Mouse (Mus musculus) neural tube, embryonic 15.5 days (tissue): ENCODE results near the gene Fcho2. TPM values are rescaled to one million over a fixed set of nuclear protein-coding genes. Genes with fewer than 3 reads are reported as not detected.

ENCODE experiments used
- ATAC-seq: fragments of 200-750 bp; cut with Nextera tagmentation; 2 replicates; pipeline ENCODE4 v1.8.0; 2017; ENCODE audit warnings: mild to moderate bottlenecking, moderate TSS enrichment, moderate library complexity; ENCODE audit not compliant: low FRiP score
- H3K27ac ChIP-seq: fragments of 300-500 bp; sonication (generic); replicated peaks from 2 replicates; pipeline ENCODE4 v1.5.1; 2015; ENCODE audit warnings: mild to moderate bottlenecking, inconsistent platforms
- H3K27me3 ChIP-seq: fragments of 300-500 bp; sonication (generic); replicated peaks from 2 replicates; pipeline ENCODE4 v1.6.1; 2015; ENCODE audit warnings: inconsistent platforms
- H3K36me3 ChIP-seq: fragments of 300-500 bp; sonication (generic); 2 replicates; pipeline ENCODE4 v1.6.1; 2015; ENCODE audit warnings: inconsistent platforms
- H3K4me1 ChIP-seq: fragments of 300-500 bp; sonication (generic); 2 replicates; pipeline ENCODE4 v1.6.1; 2015; ENCODE audit warnings: inconsistent platforms
- H3K4me2 ChIP-seq: fragments of 300-500 bp; sonication (generic); 2 replicates; pipeline ENCODE4 v1.6.1; 2015; ENCODE audit warnings: inconsistent platforms, mild to moderate bottlenecking, moderate library complexity
- H3K4me3 ChIP-seq: fragments of 300-500 bp; sonication (generic); replicated peaks from 2 replicates; pipeline ENCODE4 v1.5.1; 2015; ENCODE audit warnings: mild to moderate bottlenecking, inconsistent platforms
- H3K9ac ChIP-seq: fragments of 300-500 bp; sonication (generic); replicated peaks from 2 replicates; pipeline ENCODE4 v1.6.1; 2015; ENCODE audit warnings: mild to moderate bottlenecking, inconsistent platforms
- H3K9me3 ChIP-seq: fragments of 300-500 bp; sonication (generic); replicated peaks from 2 replicates; pipeline ENCODE4 v1.6.1; 2016; ENCODE audit warnings: inconsistent platforms
- WGBS: fragments of 180-500 bp; shearing (Covaris S2); methylation state at CpG from one replicate; pipeline ENCODE4 v1.1.7; 2015; ENCODE audit warnings: mixed read lengths; 5-methylcytosine and 5-hydroxymethylcytosine counted together
- polyA plus RNA-seq: library from polyadenylated mRNA; unstranded; fragments of >200 nt; fragmentation: Nextera tagmentation; extraction: Ambion mirVana; gene quantifications from 2 replicates; pipeline ENCODE4 v1.2.1, GENCODE M21; 2015

Gene Fcho2
- polyA plus RNA-seq, 1 experiment from 2014 or later, result 22.1 TPM

- 88% methylated on average over 8 of the region's 8 CpGs for WGBS
Observed at GRCm38 (mm10) chr13:98703786-98704185, 111.5 kb downstream of the Fcho2 start.

GRCm38 (mm10) chr13:98702361-98702760 is 112.9 kb downstream of the Fcho2 start:
- WGBS, result 94% methylated on average over 8 of the region's 8 CpGs
- H3K9ac ChIP-seq, result no peak overlapping the region

More at GRCm38 (mm10) chr13:98703786-98704185, 111.5 kb downstream of the Fcho2 start:
- no peak for ATAC-seq
- H3K27ac ChIP-seq, result no peak overlapping the region
- no peak overlapping the region for H3K9ac ChIP-seq
- H3K4me3 ChIP-seq, result no peak overlapping the region
- H3K36me3 ChIP-seq, result no peaks in the 10 kb centered on the region
- no peaks in the 10 kb centered on the region for H3K4me1 ChIP-seq
- no peaks in the 10 kb centered on the region for H3K27me3 ChIP-seq
- no peaks in the 10 kb centered on the region for H3K9me3 ChIP-seq
- no peak overlapping the region for H3K4me2 ChIP-seq

GRCm38 (mm10) chr13:98701309-98701675 is 114.0 kb downstream of the Fcho2 start:
- H3K9ac ChIP-seq, result no peak overlapping the region
- H3K4me3 ChIP-seq, result no peak overlapping the region
- ATAC-seq, result no peak
- no peak overlapping the region for H3K27ac ChIP-seq
- H3K9me3 ChIP-seq, result no peaks in the 10 kb centered on the region
- H3K27me3 ChIP-seq, result peaks cover 1% of the 10 kb centered on the region; the same call in 1 of the 2 replicates
- no peaks in the 10 kb centered on the region for H3K4me1 ChIP-seq
- no peaks in the 10 kb centered on the region for H3K36me3 ChIP-seq
- WGBS, result 90% methylated on average over 5 of the region's 5 CpGs
- no peak overlapping the region for H3K4me2 ChIP-seq

More at GRCm38 (mm10) chr13:98702361-98702760, 112.9 kb downstream of the Fcho2 start:
- Histone ChIP-seq H3K4me3 (no peak overlapping the region), H3K4me1 (no peaks in the 10 kb centered on the region), H3K27me3 (no peaks in the 10 kb centered on the region), H3K9me3 (no peaks in the 10 kb centered on the region), H3K4me2 (no peak overlapping the region), H3K27ac (no peak overlapping the region), H3K36me3 (no peaks in the 10 kb centered on the region)
- ATAC-seq, result no peak

DNA sequence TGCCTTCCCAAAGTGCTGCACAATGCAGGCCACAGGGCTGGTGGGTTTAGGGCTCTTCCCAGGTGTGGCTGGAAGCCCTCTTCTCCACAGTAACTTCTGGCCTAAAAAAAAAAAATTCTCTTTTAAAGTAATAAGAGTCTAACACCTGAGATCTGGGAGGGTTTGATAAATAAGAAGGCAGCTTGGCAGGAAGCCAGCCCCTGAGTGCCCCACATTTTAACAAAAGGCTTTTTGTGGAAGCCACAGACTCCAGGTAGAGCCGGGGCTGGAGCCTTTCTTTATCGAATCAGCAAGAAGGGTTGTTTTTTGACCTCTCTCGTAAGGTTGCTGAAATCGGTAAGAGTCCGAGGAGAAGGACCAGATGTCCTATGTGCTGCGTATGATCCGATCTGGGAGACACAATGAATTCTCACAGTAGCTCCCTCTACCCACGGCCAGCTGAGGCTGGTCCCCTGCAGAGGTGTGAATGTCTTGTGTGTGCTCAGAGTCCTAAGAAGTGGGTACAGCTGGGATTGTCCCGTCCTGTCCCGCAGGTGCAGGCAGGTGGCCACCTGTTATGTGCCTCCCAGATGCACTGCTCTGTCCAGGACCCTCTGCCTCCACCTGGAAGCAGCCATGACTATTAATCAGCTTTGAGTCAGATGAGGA is 114.5 kb downstream of the Fcho2 start:
- 72% methylated on average over 10 of the region's 10 CpGs for WGBS

GRCm38 (mm10) chr13:98699982-98700540 is 115.2 kb downstream of the Fcho2 start:
- peaks cover 14% of the 10 kb centered on the region for H3K27me3 ChIP-seq
- no peak overlapping the region for H3K9ac ChIP-seq
- H3K27ac ChIP-seq, result no peak overlapping the region
- peaks cover 2% of the 10 kb centered on the region for H3K4me1 ChIP-seq
- WGBS, result 85% methylated on average over 5 of the region's 5 CpGs
- H3K4me3 ChIP-seq, result no peak overlapping the region
- H3K9me3 ChIP-seq, result no peaks in the 10 kb centered on the region
- ATAC-seq, result no peak
- H3K36me3 ChIP-seq, result no peaks in the 10 kb centered on the region
- no peak overlapping the region for H3K4me2 ChIP-seq

More for the DNA sequence above, 114.5 kb downstream of the Fcho2 start:
- Histone ChIP-seq H3K4me3 (no peak overlapping the region), H3K27ac (no peak overlapping the region), H3K9me3 (no peaks in the 10 kb centered on the region), H3K4me2 (no peak overlapping the region), H3K27me3 (peaks cover 6% of the 10 kb centered on the region), H3K36me3 (no peaks in the 10 kb centered on the region), H3K9ac (no peak overlapping the region), H3K4me1 (no peaks in the 10 kb centered on the region)
- ATAC-seq, result no peak

DNA sequence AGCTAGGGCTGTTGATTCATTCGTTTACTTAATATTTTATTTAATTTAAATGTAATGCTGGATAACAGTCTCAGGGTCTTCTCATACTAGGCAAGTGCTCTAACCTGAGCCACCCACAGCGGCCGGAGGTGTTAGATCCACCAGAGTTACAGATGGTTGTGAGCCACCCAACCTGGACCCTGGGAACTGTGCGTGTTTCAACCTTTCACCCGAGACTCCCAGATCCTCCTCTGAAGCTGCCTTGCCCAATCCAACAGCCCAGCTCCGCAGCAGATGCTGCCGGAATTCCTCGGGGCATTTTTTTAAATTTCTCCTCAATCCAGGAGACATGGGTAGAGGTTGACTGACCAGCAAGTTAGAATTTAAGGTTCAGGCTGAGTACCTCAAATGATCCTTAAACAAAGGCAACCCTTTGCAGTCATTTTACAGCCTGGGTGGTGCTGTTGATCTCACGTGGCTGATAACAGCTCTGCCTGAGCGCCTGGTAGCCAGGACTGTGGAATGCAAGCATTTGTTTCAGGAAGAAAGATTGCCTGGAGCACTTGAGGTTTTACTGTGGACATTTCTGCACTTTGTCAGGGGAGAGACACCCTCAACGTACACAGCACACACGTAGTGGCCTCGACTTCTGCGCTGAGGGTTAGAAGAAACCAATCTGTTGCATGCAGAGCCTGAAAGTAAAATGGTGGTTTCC is 116.1 kb downstream of the Fcho2 start:
- Histone ChIP-seq H3K4me3 (no peak overlapping the region), H3K4me2 (no peak overlapping the region), H3K36me3 (no peaks in the 10 kb centered on the region), H3K27me3 (peaks cover 22% of the 10 kb centered on the region), H3K9ac (no peak overlapping the region), H3K4me1 (peaks cover 7% of the 10 kb centered on the region), H3K9me3 (no peaks in the 10 kb centered on the region), H3K27ac (no peak overlapping the region)
- no peak for ATAC-seq
- 50% methylated on average over 14 of the region's 14 CpGs for whole genome bisulfite sequencing

GRCm38 (mm10) chr13:98696716-98697115 is 118.5 kb downstream of the Fcho2 start:
- H3K36me3 ChIP-seq, result no peaks in the 10 kb centered on the region
- H3K27me3 ChIP-seq, result peaks cover 32% of the 10 kb centered on the region
- H3K27ac ChIP-seq, result no peak overlapping the region
- peaks cover 7% of the 10 kb centered on the region for H3K4me1 ChIP-seq
- no peak for ATAC-seq
- no peak overlapping the region for H3K4me2 ChIP-seq
- H3K9ac ChIP-seq, result no peak overlapping the region
- no peak overlapping the region for H3K4me3 ChIP-seq
- WGBS, result 93% methylated on average over 3 of the region's 3 CpGs
- no peaks in the 10 kb centered on the region for H3K9me3 ChIP-seq

DNA sequence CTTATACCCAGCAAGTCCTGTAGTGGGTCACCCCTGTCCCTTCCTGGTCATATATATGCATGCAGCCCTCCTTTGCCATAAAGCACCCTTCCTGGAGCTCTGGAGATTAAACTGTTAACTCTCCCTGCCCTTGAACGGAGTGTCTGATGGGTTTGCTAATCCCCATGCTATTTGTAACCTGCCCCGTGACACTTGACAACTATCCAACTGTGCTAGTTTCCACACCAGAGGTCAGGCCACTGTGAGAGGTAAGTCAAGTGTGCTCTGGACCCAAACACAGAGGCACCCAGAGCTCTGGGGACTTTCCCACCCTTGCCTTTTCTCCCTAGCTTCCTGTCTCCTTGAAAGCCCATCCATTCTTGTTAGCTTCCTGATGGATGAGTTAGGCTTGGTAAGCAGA is 119.7 kb downstream of the Fcho2 start:
- 43% methylated on average over 2 of the region's 2 CpGs for WGBS

GRCm38 (mm10) chr13:98694773-98695314 is 120.4 kb downstream of the Fcho2 start, which contains the start of gene Tmem171:
TSS of gene Tmem171 (minus strand) at chr13:98694834.
- WGBS, result 7% methylated on average over 44 of the region's 44 CpGs
- Histone ChIP-seq H3K9me3 (no peaks in the 10 kb centered on the region), H3K27ac (no peak within 1 kb of the TSS), H3K4me3 (peak within 1 kb of the TSS; percentile 37), H3K27me3 (peaks cover 32% of the 10 kb centered on the region), H3K36me3 (no peaks in the 10 kb centered on the region), H3K4me1 (peaks cover 7% of the 10 kb centered on the region), H3K9ac (peak within 1 kb of the TSS; percentile 34; the same call in 1 of the 2 replicates), H3K4me2 (peak within 1 kb of the TSS; percentile 72)
- no peak for ATAC-seq

More for the DNA sequence above, 119.7 kb downstream of the Fcho2 start:
- Histone ChIP-seq H3K9me3 (no peaks in the 10 kb centered on the region), H3K27me3 (peaks cover 32% of the 10 kb centered on the region), H3K4me3 (no peak overlapping the region), H3K4me2 (no peak overlapping the region), H3K27ac (no peak overlapping the region), H3K36me3 (no peaks in the 10 kb centered on the region), H3K9ac (no peak overlapping the region), H3K4me1 (peaks cover 7% of the 10 kb centered on the region)
- ATAC-seq, result no peak

- H3K36me3 ChIP-seq, result no peaks in the 10 kb centered on the region
- ATAC-seq, result no peak
- WGBS, result 88% methylated on average over 11 of the region's 11 CpGs
Observed at GRCm38 (mm10) chr13:98693316-98693715, 121.9 kb downstream of the Fcho2 start.

DNA sequence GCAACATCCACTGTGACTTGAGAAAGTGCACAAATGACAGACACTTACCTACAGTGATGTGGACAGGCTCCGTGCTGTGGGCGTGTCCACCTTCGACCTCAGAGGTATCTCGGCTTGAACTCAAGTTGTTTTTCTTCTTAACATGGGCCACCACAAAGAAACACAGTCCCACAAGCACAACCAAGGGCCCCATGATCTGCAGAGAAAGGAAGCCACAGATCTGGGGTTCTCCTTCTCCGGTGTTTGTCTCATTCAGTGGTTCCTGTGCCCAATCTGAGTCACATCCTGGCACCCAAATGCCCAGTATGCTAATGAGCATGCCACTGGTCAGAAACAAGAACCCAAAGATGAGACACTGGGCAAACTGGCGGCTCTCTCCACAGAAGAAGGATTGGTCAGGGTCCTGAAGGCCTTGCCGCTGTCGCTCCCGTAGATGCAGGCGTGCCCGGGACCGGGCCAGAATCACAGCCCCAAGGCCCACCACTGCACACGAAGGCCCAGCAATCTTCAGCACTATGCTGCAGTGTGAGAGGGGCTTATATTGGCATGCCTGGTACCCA is 123.2 kb downstream of the Fcho2 start:
- Histone ChIP-seq H3K4me1 (peaks cover 12% of the 10 kb centered on the region), H3K36me3 (no peaks in the 10 kb centered on the region), H3K4me2 (no peak overlapping the region), H3K9me3 (no peaks in the 10 kb centered on the region), H3K27me3 (peaks cover 32% of the 10 kb centered on the region), H3K9ac (no peak overlapping the region), H3K27ac (no peak overlapping the region), H3K4me3 (no peak overlapping the region)
- ATAC-seq, result no peak
- 91% methylated on average over 13 of the region's 13 CpGs for WGBS

More at GRCm38 (mm10) chr13:98693316-98693715, 121.9 kb downstream of the Fcho2 start:
- Histone ChIP-seq H3K4me1 (peaks cover 7% of the 10 kb centered on the region), H3K4me2 (no peak overlapping the region), H3K4me3 (no peak overlapping the region), H3K9ac (no peak overlapping the region), H3K9me3 (no peaks in the 10 kb centered on the region), H3K27me3 (peaks cover 32% of the 10 kb centered on the region), H3K27ac (no peak overlapping the region)
